Mouse (Mus musculus): ENCODE results near the gene Mex3d.

- TF ChIP-seq CTCF (IDR thresholded peaks at IDR 0.05; ENCODE audit: low read depth) (no peak), EP300 (IDR thresholded peaks at IDR 0.05; ENCODE audit: low read depth) (no peak)
Measured at GRCm38 (mm10) chr10:80348981-80349380, 38.5 kb downstream of the Mex3d start.
